Mouse (Mus musculus) kidney, embryonic 16.5 days (tissue): ENCODE results near the gene Cdk16. TPM values are rescaled to one million over a fixed set of nuclear protein-coding genes. Genes with fewer than 3 reads are reported as not detected.

ENCODE experiments used
- ATAC-seq: fragments of 200-750 bp; cut with Nextera tagmentation; 2 replicates; pipeline ENCODE4 v1.8.0; 2017; ENCODE audit warnings: moderate TSS enrichment; ENCODE audit not compliant: low FRiP score, low TSS enrichment
- H3K27ac ChIP-seq: fragments of 300-500 bp; sonication (generic); 2 replicates; pipeline ENCODE4 v1.5.1; 2014; ENCODE audit warnings: low read length
- H3K27me3 ChIP-seq: fragments of 300-500 bp; sonication (generic); 2 replicates; pipeline ENCODE4 v1.6.1; 2014; ENCODE audit warnings: low read length, control low read depth, mixed read lengths; ENCODE audit not compliant: insufficient read depth
- H3K36me3 ChIP-seq: fragments of 300-500 bp; sonication (generic); 2 replicates; pipeline ENCODE4 v1.6.1; 2014; ENCODE audit warnings: low read length, control low read depth, mixed read lengths; ENCODE audit not compliant: insufficient read depth
- H3K4me1 ChIP-seq: fragments of 300-500 bp; sonication (generic); 2 replicates; pipeline ENCODE4 v1.6.1; 2014; ENCODE audit warnings: low read length, control low read depth, mixed read lengths; ENCODE audit not compliant: insufficient read depth
- H3K4me2 ChIP-seq: fragments of 300-500 bp; sonication (generic); replicated peaks from 2 replicates; pipeline ENCODE4 v1.6.1; 2014; ENCODE audit warnings: low read depth, low read length
- H3K4me3 ChIP-seq: fragments of 300-500 bp; sonication (generic); 2 replicates; pipeline ENCODE4 v1.5.1; 2014; ENCODE audit warnings: mild to moderate bottlenecking, low read length
- H3K9ac ChIP-seq: fragments of 300-500 bp; sonication (generic); replicated peaks from 2 replicates; pipeline ENCODE4 v1.6.1; 2014; ENCODE audit warnings: low read length
- H3K9me3 ChIP-seq: fragments of 300-500 bp; sonication (generic); 2 replicates; pipeline ENCODE4 v1.6.1; 2016; ENCODE audit warnings: low read length, control low read depth
- WGBS: fragments of 180-500 bp; shearing (Covaris S2); extraction: QIAGEN DNeasy Blood & Tissue Kit; methylation state at CpG from one replicate; pipeline ENCODE4 v1.1.7; 2014; 5-methylcytosine and 5-hydroxymethylcytosine counted together
- polyA plus RNA-seq: library from polyadenylated mRNA; unstranded; fragments of >200 nt; fragmentation: Nextera tagmentation; extraction: Ambion mirVana; gene quantifications from 2 replicates; pipeline ENCODE4 v1.2.1, GENCODE M21; 2015

Gene Cdk16
- polyA plus RNA-seq, 1 experiment from 2014 or later, result 101 TPM

- H3K9me3 ChIP-seq, result no peaks in the 10 kb centered on the region
- H3K27ac ChIP-seq, result no peak overlapping the region
- no peak overlapping the region for H3K9ac ChIP-seq
- no peak overlapping the region for H3K4me3 ChIP-seq
- no peaks in the 10 kb centered on the region for H3K27me3 ChIP-seq
- H3K36me3 ChIP-seq, result no peaks in the 10 kb centered on the region
- H3K4me1 ChIP-seq, result no peaks in the 10 kb centered on the region
- H3K4me2 ChIP-seq, result no peak overlapping the region
- WGBS, result 86% methylated on average over 4 of the region's 4 CpGs
- no peak for ATAC-seq
These were observed 48.7 kb downstream of the Cdk16 start for GRCm38 (mm10) chrX:20736479-20736878.

- Histone ChIP-seq H3K27me3 (no peaks in the 10 kb centered on the region), H3K4me1 (no peaks in the 10 kb centered on the region), H3K4me3 (no peak overlapping the region), H3K9me3 (no peaks in the 10 kb centered on the region), H3K9ac (no peak overlapping the region), H3K4me2 (no peak overlapping the region), H3K27ac (no peak overlapping the region), H3K36me3 (no peaks in the 10 kb centered on the region)
- ATAC-seq, result no peak
- 75% methylated on average over 2 of the region's 2 CpGs for WGBS
These were observed 61.1 kb downstream of the Cdk16 start for GRCm38 (mm10) chrX:20748829-20749228.

Other genes starting within 250 kb of the Cdk16 start
- gene Rgn, start 138.2 kb upstream of the Cdk16 start, polyA plus RNA-seq, result 8.1 and 8.7 TPM in 2 replicates
- gene Rbm10, start 70.5 kb upstream of the Cdk16 start, polyA plus RNA-seq, result 80.9 and 82.4 TPM in 2 replicates
- gene Ndufb11, start 70.3 kb upstream of the Cdk16 start, polyA plus RNA-seq, result 238 and 255 TPM in 2 replicates
- gene Uba1, start 29.6 kb upstream of the Cdk16 start, polyA plus RNA-seq, result 231 and 236 TPM in 2 replicates
- 50.8 and 53.1 TPM in 2 replicates for gene Usp11, start 16.0 kb downstream of the Cdk16 start, polyA plus RNA-seq
- 124 and 143 TPM in 2 replicates for gene Araf, start 109.9 kb downstream of the Cdk16 start, polyA plus RNA-seq
- gene Timp1, start 182.2 kb downstream of the Cdk16 start, polyA plus RNA-seq, result 19.3 and 21.1 TPM in 2 replicates
- gene Syn1, start 233.1 kb downstream of the Cdk16 start, polyA plus RNA-seq, result 0.27 and 0.51 TPM in 2 replicates
- gene Cfp, start 243.6 kb downstream of the Cdk16 start, polyA plus RNA-seq, result 6.7 and 8.2 TPM in 2 replicates